Mouse (Mus musculus): ENCODE data around the gene Ugt1a6a.
"Not testable (repeated sequence)": the region's sequence is repeated elsewhere in the genome, so short reads cannot be mapped to it uniquely, and the experiment has no call there.

Ugt1a6a gene

DNA sequence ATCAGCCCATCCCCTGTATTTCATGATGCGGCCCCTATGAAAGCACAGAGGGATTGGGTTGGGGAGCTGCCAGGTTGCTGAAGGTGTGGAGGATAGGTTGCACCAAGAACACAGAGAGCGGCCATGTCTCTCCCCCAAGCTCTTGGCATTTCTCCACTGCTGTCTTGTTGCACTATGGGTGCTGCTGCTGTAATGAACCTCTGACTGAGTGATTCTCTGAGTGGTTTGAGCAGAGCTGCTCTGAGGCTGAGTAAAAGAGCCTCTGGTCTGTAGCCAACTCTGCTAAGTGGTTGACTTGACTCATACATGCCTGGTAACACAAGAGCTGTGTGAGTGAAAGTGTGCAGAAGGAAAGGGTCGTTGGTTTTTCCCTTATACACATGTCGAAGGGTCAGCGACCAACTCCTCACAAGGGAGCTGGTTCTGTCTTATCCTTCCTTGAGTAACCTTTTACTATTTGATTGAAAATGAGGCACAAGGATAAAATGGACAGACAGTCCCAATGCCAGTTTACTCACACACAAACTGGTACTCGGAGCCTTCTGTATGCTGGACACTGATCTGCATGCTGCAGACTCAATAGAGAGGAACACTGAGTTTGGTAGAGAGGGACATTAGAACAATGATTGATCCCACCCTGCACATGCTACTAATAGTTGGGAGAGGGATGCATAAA lies 758 bp downstream of the Ugt1a6a start:
- not testable (repeated sequence) for DNase-seq

DNA sequence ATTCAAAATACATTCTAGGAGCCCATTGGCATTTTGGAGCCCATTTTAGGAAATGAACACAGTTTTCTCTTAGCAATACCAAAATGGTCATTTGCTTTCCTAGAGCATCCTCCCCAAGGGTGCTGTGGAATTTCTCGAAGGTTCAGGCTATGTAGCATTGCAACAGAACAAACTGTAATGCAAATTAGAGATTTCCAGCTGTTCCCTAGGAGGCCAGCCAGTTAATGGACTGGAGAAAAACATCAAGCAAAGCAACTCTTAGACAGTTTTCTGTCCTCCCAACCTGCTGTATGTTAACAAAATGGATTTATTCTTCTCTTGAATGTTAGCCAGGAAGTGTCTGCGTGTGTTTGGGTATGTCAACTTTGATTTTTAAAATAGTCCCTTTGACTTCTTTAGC lies 2.0 kb downstream of the Ugt1a6a start:
- no peak for DNase-seq

DNA sequence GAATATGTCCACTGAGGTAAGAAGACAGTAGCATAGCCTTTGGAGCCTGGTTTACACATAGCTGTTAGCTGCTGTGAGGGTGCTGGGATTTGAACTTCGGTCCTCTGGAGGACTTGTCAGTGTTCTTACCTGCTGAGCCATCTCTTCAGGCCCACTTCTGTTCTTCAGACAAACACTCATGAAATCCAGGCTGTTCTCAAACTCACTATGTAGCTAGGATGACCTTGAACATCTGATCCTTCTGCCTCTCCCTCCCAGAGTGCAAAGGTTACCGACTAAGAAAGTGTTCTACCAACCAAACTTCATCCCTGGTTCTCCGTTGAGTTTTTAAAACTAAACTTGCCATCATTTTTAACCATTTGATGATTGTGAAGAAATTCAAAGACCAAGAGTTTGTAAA lies 2.7 kb downstream of the Ugt1a6a start:
- no peak for DNase-seq

DNA sequence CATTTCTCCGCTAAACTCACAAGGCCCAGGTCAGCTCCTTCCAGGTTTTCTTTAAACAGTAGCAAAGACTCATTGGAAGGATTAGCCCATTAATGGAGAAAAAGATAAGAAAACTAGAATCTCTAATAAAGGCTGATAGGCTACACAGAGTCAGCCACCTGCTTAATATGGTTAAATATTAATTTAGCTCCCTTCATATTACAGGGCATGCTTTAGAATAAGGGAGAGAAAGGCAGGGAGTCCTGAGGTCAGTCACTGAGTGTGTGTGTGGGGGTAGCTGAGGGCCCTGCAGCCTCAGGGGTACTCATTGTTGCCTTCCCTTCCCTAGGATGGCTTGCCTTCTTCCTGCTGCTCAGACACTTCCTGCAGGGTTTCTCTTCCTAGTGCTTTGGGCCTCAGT lies 3.5 kb downstream of the Ugt1a6a start:
- no peak for DNase-seq

DNA sequence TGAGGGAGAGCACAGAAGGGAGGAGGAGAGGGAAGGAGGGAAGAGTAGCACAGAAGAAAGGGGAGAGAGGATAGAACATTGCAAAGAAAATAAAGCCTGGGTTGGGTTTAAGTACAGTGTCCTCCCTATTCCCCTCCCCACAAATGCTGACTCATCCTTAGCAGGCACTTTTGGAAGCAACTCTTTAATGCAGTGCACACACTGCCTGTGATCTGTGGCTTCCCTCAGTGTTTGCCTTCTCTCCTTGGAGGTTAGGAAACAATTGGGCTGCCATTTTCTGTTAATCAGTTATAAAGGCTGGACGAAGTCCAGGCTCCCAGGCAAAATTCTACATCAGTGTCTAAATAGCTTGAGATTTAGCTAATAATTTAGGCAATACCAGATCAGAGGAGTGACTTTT lies 5.9 kb downstream of the Ugt1a6a start:
- DNase-seq, result peak; percentile 64

DNA sequence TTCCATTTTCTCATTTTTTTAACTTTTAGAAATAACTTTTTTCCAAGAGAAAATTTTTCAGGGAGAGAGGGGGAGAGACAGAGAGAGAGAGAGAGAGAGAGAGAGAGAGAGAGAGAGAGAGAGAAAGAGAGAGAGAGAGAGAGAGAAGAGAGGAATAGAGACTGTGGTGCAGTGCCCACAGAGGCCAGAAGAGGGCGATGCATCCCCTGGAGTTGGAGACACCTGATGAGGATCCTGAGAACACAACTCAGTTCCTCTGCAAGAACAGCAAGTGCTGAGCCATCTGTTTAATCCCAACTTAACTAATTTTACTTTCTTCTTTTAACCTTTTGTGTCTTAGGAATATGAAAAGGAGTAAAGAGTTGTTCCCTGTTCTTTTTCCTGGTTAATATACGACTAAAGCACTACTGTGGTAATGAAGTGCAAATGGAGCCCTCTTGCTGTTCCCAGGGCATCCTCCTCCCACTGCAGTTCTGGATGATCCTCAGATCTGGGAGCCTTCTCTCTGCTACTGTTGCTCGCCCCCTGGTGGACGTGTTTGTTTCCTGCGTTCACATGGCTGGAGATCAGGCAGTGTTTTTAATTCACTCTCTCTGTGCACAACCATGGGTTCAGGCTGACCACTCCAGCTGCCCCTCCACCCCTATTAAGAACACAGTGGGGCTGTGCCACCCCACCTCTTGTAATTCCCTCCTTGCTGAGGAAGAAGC lies 9.5 kb downstream of the Ugt1a6a start:
- DNase-seq, result peak; percentile 73

DNA sequence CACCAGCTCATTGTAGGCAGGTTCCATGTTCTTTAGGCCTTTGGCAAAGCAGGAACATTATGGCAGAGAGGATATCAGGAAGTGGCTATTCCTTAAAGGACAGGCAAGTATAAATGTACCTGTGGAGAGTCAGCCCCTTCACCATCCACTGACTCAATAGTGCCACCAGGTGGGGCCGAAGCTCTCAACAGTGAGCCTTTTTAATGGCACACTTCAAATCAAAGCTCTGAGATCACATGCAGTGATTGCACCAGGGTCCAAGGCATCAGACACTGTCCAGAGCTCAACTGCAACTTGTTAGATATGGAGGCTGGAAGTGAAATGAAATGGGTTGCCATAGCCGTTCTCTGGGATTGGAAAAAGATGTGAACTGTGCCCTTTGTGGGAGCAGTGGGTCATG lies 10.7 kb downstream of the Ugt1a6a start:
- peak; percentile 42 for DNase-seq

DNA sequence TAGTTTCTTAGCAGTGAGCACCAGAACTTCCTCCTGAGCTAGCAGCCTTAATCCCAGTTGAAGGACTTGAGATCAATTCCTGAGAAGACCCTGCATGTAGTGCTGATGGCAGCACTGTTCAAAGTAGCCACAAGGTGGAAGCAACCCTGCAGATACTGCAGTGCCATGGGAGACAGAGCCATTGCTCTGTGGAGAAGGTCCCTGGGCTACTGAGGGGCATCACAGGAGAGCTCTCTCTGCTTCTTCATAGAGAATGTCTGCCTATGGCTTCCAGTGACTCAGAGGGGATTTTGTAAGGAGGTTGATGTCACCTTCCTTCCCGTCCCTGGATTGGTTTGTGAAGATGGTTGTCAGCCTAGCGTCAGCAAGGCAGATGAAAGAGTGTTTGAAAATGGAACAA lies 15.5 kb downstream of the Ugt1a6a start:
- DNase-seq, result not testable (repeated sequence)

DNA sequence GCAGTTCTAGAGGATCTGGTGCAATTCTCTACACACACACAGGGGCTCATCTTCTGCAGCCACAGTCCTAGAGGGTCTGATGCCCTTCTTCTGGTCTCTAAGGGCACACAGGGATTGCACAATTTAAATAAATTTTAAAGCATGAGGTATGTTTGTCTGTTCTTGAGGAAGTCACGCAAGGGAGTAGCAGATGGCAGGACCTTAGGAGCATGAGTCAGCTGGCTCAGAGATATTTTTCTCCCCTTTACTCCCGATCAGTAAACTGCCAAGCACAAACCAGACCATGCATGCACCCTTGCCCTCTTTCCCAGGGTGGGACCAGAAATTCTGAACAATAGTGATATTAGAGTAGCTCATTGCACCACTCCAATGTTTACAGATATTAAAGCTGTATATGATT lies 23.8 kb downstream of the Ugt1a6a start:
- no peak for DNase-seq

DNA sequence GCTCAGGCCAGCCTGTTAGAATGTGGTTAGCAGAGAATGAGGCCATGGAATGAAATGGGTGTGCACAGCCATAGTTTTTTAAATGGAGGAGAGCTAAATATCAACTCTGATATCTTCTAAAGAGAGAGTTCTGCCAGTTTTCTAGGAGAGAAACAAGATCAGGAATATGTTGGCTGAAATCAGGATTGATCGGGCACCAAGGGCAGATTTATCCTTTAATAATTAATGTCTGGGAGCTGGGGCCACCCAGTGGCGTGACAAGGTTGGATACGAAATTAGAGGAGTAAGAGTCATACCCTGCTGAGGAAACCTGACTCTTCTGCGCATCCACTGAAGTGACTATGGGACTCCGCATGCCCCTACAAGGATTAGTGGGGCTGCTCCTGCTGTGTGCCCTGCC lies 31.1 kb downstream of the Ugt1a6a start, which contains the start of gene Ugt1a5:
TSS of gene Ugt1a5 (plus strand) at position 302 of the 400 bp plus-strand sequence.
- no peak for DNase-seq

DNA sequence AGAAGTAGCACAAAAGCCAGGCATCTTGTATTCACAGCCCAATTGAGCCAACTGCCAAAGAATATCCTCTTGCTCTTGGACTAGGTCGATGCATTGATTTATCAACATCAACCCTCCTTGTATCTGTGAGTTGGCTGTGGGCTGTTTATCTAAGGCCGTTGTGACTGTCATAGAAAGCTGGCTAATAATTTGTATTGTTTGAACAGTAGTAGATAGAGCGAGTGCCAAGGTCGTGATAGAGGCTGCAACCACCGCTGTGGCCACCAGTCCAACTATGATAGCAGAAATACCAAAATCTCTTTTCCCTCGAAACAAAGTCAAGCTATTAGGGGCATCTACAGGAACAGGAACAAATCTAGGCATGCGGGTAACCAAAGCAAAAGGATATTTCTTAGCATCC lies 37.6 kb downstream of the Ugt1a6a start:
- DNase-seq, result not testable (repeated sequence)

DNA sequence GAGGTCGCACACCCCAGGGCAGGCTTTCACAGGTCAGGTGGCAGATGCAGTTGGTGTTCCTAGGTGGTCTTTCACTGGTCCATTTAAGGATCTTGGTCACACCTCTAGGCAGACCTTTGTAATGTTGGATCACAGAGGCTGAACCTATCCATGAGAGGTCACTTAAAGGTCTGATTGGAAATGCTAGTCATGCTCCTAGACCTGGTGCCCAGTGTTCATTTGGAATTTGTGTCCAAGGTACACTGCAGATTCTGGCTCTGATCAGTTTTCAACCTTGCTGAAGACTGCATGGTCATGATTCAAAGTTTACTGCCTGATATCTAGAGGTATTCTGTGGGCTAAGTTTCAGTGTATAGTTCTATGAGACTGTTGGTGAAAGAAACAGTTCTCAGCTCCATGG lies 45.0 kb downstream of the Ugt1a6a start:
- DNase-seq, result no peak

DNA sequence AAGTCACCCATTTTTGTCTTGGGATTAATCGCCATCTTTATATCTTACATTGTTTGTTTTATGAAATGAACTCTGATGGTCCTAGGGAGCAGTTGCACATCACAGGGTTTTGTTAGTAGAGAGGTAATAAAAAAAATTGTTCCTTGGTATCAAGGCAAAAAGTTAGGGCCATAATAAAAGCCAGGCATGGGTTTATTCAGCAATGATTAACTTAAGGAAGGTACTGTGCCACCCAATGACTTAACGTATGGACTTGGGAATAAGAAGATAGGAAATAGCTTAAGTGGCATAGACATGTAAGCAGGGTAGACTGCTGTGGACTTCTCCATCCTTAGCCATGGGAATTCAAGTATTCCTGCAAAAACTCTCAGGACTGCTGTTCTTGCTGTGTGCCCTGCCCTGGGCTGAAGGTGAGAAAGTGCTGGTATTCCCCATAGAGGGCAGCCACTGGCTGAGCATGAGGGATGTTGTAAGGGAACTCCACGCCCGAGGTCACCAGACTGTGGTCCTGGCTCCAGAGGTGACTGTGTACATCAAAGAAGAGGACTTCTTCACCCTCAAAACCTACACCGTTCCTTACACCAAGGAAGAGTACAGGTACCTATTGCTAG lies 51.8 kb downstream of the Ugt1a6a start:
- DNase-seq, result no peak

DNA sequence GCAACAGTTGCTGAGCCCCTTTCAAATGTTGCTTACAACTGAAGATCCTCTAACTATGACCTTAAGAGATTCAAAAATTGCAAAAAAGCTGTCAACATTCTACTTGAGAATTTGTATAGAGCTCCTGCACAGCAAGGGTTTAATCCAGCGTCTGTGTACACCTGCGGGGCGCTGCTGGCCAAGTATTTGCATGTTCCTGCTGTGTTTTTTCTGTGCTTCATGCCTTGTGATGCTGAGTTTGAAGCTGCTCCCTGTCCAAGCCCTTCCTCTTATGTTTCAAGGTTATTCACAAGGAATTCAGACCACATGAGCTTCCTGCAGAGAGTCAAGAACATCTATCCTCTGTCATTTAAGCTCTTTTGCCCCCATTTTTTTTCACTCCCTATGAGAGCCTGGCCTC lies 57.5 kb downstream of the Ugt1a6a start:
- no peak for DNase-seq

DNA sequence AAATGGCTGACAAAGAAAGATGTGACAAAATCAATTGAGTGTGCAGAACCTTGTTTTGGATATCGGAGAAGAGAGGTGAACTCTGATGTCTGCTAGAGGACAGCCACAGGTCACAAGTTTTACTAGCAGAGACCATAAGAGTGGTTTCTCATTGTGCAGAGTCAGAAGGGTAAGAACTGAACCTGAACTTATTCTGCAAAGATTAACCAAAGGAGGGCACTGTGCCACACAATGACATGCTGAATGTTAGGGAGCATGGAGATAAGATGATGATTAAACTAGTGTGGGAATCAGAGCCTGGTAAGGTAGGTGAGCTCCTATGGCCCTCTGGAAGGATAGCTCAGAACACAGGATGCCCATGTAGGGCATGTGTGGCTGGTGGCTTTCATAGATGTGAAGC lies 61.1 kb downstream of the Ugt1a6a start:
- peak; percentile 69 for DNase-seq

DNA sequence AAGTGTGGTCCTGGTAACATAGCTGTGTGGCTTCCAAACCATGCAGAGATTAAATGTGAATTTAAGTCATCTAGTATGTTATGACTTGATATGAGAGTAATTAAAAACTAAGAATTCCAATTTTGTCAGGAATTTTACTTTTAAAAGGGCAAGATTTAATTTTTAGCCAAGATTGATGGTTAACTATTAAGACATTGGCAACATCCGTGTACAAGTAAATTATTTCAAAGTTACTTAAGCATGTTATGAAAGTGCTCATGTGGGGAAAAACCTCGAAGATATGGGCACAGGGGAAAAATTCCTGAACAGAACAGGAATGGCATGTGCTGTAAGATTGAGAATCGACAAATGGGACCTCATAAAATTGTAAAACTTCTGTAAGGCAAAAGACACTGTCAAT lies 62.8 kb downstream of the Ugt1a6a start:
- no peak for DNase-seq

DNA sequence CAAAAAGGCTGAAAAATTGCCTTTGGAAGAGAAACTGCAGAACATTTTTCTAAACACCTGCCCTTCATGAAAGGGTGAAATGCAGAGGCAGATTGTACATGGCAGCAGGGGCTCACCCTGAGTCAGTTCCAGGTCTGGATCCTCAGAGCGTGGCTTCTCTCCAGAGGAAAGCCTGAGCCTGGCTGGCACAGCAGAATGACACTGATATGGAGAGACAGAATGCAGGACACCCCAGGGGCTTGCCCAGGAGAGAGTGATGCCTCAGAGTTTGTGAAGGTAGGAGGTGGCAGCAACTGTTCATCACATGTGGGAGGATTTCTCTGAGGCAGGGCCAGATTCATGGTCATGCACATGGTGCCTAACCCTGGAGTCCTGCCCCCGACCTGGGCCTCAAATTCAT lies 65.4 kb downstream of the Ugt1a6a start:
- peak; percentile 39 for DNase-seq

DNA sequence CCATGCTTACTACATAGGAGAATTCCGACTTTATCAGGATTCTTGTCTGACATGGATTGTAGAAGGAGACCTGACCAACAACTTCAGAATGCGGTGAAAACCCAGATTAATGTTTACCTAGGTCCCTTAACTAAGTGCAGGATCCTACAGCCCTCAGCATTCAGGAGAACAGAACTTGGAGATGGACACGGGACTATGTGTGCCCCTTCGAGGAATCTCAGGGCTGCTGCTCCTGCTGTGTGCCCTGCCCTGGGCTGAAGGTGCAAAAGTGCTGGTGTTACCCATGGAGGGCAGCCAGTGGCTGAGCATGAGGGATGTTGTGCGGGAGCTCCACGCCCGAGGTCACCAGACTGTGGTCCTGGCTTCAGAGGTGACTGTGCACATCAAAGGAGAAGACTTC lies 65.8 kb downstream of the Ugt1a6a start, which contains the start of gene Ugt1a2:
TSS of gene Ugt1a2 (plus strand) at position 146 of the 400 bp plus-strand sequence.
- peak; percentile 66 for DNase-seq

DNA sequence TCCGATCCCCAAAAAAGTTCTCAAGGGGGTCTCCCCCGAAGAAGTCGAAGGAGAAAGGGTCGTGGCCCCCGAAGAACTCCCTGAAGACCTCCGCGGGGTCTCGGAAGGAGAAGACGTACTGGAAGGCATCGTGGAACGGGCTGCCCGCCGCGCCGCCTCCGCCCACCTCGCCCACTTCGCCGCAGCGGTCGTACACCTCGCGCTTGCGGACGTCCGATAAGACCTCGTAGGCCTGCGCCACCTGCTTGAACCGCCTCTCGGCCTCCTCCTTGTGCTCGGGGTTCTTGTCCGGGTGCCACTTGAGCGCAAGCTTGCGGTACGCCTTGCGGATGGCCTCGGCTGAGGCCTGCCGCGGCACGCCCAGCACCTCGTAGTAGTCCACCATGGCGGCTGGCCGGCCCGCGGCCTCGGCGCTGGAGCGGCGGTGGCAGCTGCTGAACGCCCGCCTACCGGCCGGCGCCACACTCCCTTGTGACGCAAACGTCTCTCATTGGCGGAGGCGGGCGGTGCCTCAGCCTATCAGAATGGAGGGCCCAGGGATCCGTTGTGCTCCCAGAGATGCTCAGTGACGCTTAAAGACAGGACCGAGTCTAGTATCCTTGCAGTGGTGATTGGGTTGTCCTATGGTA lies 70.8 kb downstream of the Ugt1a6a start, which contains the start of gene Dnajb3:
TSS of gene Dnajb3 (minus strand) at position 489 of the 629 bp plus-strand sequence.
- DNase-seq, result peak; percentile 75

DNA sequence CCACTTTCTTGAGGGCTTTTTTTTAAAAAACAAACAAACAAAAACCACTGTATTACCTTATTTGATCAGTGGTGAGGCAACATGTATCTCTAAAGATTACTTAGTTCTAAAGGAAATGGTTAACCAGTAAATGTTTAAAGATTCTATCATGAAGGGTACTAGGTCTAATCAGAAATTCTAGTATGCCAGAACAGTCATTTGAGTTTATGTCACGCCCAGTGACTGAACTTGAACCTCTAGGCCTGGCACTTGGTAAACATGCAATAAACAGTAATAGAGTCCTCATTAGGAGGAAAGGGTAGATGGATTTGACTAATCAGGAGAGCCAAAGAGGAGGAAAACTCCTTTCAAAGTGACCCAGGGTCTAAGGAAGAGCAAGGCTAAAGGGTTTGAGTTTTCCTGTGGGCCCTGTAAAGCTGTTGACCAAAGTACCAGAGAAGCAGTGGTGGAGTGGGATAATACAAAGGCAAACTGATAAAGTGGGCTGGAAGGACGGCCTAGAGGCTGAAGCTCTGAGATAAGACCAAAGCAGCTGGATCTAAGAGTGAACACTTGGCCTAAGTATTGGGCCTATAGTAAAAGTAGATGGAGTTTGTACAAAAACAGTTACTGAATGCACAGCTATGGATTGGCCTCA lies 72.4 kb downstream of the Ugt1a6a start:
- no peak for DNase-seq

DNA sequence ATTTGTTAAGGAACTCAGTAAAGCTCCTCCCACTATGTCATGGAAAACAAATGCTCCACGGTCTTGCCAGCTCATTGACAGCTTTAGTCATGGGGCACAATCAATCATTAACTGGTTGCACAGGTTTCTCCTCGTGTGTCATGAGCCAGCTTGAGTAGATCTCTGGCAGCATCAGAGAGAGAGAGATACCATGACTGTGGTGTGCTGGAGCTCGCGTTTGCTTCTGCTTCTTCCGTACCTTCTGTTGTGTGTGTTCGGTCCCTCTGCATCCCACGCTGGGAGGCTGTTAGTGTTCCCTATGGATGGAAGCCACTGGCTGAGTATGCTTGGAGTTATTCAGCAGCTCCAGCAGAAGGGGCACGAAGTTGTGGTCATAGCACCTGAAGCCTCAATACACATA lies 77.2 kb downstream of the Ugt1a6a start, which contains the start of gene Ugt1a1:
TSS of gene Ugt1a1 (plus strand) at position 148 of the 400 bp plus-strand sequence.
- DNase-seq, result peak; percentile 45

DNA sequence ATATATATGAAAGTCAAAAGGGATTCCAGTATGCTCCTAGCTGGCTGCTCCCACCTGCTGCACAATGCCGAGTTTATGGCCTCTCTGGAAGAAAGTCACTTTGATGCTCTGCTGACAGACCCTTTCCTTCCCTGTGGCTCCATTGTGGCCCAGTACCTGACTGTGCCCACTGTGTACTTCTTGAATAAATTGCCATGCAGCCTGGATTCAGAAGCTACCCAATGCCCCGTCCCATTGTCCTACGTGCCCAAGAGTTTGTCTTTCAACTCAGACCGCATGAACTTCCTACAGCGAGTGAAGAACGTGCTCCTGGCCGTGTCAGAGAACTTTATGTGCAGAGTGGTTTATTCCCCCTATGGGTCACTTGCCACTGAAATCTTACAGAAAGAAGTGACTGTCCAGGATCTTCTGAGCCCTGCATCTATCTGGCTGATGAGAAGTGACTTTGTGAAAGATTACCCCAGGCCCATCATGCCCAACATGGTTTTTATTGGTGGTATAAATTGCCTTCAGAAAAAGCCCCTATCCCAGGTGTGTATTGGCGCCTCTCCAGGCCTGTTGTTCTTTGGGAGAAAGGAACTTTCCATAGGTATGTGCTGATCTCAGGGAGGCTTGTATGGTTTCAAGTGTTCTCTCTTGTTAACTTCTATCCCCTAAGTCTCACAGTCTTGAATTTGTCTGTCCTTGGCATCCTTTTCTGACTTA lies 77.9 kb downstream of the Ugt1a6a start:
- no peak for DNase-seq

Measured in kidney, adult 18-20 months (tissue).